Mouse (Mus musculus) hindbrain, embryonic 11.5 days (tissue): ENCODE results near the gene Josd2. TPM values are rescaled to one million over a fixed set of nuclear protein-coding genes. Genes with fewer than 3 reads are reported as not detected.
A peak's percentile ranks its signal among the peaks of the same experiment; 100 is the strongest.

Experiments
- ATAC-seq: fragments of 200-750 bp; cut with Nextera tagmentation; 2 replicates; pipeline ENCODE4 v1.8.0; 2017; ENCODE audit warnings: mild to moderate bottlenecking, moderate TSS enrichment, moderate library complexity; ENCODE audit not compliant: low FRiP score
- DNase-seq: peaks from one replicate; pipeline ENCODE4 v3.0.0-alpha.2; 2015; ENCODE audit warnings: low spot score
- H3K27ac ChIP-seq: fragments of 300-500 bp; sonication (generic); 2 replicates; pipeline ENCODE4 v1.5.1; 2014; ENCODE audit warnings: mild to moderate bottlenecking, low read depth, low read length
- H3K27me3 ChIP-seq: fragments of 300-500 bp; sonication (generic); 2 replicates; pipeline ENCODE4 v1.6.1; 2014; ENCODE audit warnings: mild to moderate bottlenecking, low read length, moderate library complexity, mixed read lengths; ENCODE audit not compliant: control insufficient read depth, insufficient read depth
- H3K36me3 ChIP-seq: fragments of 300-500 bp; sonication (generic); 2 replicates; pipeline ENCODE4 v1.6.1; 2014; ENCODE audit warnings: mild to moderate bottlenecking, low read length, moderate library complexity, mixed read lengths; ENCODE audit not compliant: control insufficient read depth, insufficient read depth
- H3K4me1 ChIP-seq: fragments of 300-500 bp; sonication (generic); replicated peaks from 2 replicates; pipeline ENCODE4 v1.6.1; 2014; ENCODE audit warnings: low read length, mixed read lengths; ENCODE audit not compliant: control insufficient read depth, insufficient read depth
- H3K4me2 ChIP-seq: fragments of 300-500 bp; sonication (generic); replicated peaks from 2 replicates; pipeline ENCODE4 v1.6.1; 2014; ENCODE audit warnings: mild to moderate bottlenecking, low read depth, low read length
- H3K4me3 ChIP-seq: fragments of 300-500 bp; sonication (generic); 2 replicates; pipeline ENCODE4 v1.5.1; 2014; ENCODE audit warnings: low read depth, low read length
- H3K9ac ChIP-seq: fragments of 300-500 bp; sonication (generic); 2 replicates; pipeline ENCODE4 v1.6.1; 2014; ENCODE audit warnings: low read depth, low read length
- H3K9me3 ChIP-seq: fragments of 300-500 bp; sonication (generic); 2 replicates; pipeline ENCODE4 v1.6.1; 2016; ENCODE audit warnings: low read length; ENCODE audit not compliant: control insufficient read depth
- WGBS: fragments of 180-500 bp; shearing (Covaris S2); extraction: QIAGEN DNeasy Blood & Tissue Kit; methylation state at CpG from one replicate; pipeline ENCODE4 v1.1.7; 2014; 5-methylcytosine and 5-hydroxymethylcytosine counted together
- polyA plus RNA-seq: library from polyadenylated mRNA; unstranded; fragments of >200 nt; fragmentation: Nextera tagmentation; extraction: Ambion mirVana; gene quantifications from 2 replicates; pipeline ENCODE4 v1.2.1, GENCODE M21; 2014

The Josd2 gene
- polyA plus RNA-seq, 1 experiment from 2014 or later = 59.1 TPM

DNA sequence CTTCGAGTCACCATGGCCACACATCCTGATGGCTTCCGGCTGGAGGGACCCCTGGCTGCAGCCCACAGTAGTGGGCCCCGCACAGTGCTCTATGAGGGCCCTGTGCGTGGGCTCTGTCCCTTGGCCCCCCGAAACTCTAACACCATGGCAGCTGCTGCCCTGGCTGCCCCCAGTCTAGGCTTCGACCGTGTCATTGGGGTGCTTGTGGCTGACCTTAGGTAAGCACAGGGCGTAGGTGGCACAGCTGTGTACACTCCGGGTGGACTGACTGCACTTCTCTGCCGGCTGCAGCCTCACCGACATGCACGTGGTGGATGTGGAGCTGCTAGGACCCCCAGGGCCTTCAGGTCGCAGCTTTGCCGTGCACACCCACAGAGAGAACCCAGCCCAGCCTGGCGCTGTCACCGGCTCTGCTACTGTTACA is 880 bp upstream of the Josd2 start:
- 87% methylated on average over 16 of the region's 16 CpGs for WGBS
- no peak overlapping the region for H3K9ac ChIP-seq
- H3K27ac ChIP-seq = no peak overlapping the region
- peaks cover 6% of the 10 kb centered on the region; the same call in 1 of the 2 replicates for H3K36me3 ChIP-seq
- H3K4me2 ChIP-seq = no peak overlapping the region
- H3K4me1 ChIP-seq = peaks cover 14% of the 10 kb centered on the region
- DNase-seq = no peak
- peaks cover 6% of the 10 kb centered on the region for H3K27me3 ChIP-seq
- ATAC-seq = 0 out of 2 replicates have a peak, but pooled peaks have one; percentile 0
- no peak overlapping the region for H3K4me3 ChIP-seq
- H3K9me3 ChIP-seq = no peaks in the 10 kb centered on the region

GRCm38 (mm10) chr7:44468644-44469285 is 985 bp downstream of the Josd2 start:
- DNase-seq = no peak
- H3K4me1 ChIP-seq = peaks cover 17% of the 10 kb centered on the region
- H3K4me2 ChIP-seq = peak overlapping the region; percentile 62
- peak overlapping the region; percentile 60 for H3K9ac ChIP-seq
- no peaks in the 10 kb centered on the region for H3K27me3 ChIP-seq
- H3K36me3 ChIP-seq = no peaks in the 10 kb centered on the region
- ATAC-seq = no peak
- H3K4me3 ChIP-seq = peak overlapping the region; percentile 50
- H3K27ac ChIP-seq = peak overlapping the region; percentile 85
- 57% methylated on average over 15 of the region's 15 CpGs for WGBS
- no peaks in the 10 kb centered on the region for H3K9me3 ChIP-seq

- H3K27ac ChIP-seq = 0 out of 2 replicates have a peak overlapping the region, but pooled peaks have one; percentile 21
- ATAC-seq (no peak), DNase-seq (no peak)
- H3K36me3 ChIP-seq = no peaks in the 10 kb centered on the region
- H3K4me1 ChIP-seq = peaks cover 14% of the 10 kb centered on the region
- H3K9me3 ChIP-seq = no peaks in the 10 kb centered on the region
- H3K9ac ChIP-seq = no peak overlapping the region
- H3K4me3 ChIP-seq = no peak overlapping the region
- no peaks in the 10 kb centered on the region for H3K27me3 ChIP-seq
- 89% methylated on average over 16 of the region's 16 CpGs for WGBS
- no peak overlapping the region for H3K4me2 ChIP-seq
Measured at GRCm38 (mm10) chr7:44469677-44470675, 2.2 kb downstream of the Josd2 start.

GRCm38 (mm10) chr7:44470696-44471612 is 3.2 kb downstream of the Josd2 start:
- no peak overlapping the region for H3K9ac ChIP-seq
- WGBS = 84% methylated on average over 16 of the region's 16 CpGs
- H3K4me1 ChIP-seq = peaks cover 14% of the 10 kb centered on the region
- H3K27ac ChIP-seq = no peak overlapping the region
- H3K36me3 ChIP-seq = no peaks in the 10 kb centered on the region
- DNase-seq (no peak), ATAC-seq (no peak)
- no peak overlapping the region for H3K4me3 ChIP-seq
- no peaks in the 10 kb centered on the region for H3K9me3 ChIP-seq
- H3K27me3 ChIP-seq = no peaks in the 10 kb centered on the region
- H3K4me2 ChIP-seq = no peak overlapping the region

DNA sequence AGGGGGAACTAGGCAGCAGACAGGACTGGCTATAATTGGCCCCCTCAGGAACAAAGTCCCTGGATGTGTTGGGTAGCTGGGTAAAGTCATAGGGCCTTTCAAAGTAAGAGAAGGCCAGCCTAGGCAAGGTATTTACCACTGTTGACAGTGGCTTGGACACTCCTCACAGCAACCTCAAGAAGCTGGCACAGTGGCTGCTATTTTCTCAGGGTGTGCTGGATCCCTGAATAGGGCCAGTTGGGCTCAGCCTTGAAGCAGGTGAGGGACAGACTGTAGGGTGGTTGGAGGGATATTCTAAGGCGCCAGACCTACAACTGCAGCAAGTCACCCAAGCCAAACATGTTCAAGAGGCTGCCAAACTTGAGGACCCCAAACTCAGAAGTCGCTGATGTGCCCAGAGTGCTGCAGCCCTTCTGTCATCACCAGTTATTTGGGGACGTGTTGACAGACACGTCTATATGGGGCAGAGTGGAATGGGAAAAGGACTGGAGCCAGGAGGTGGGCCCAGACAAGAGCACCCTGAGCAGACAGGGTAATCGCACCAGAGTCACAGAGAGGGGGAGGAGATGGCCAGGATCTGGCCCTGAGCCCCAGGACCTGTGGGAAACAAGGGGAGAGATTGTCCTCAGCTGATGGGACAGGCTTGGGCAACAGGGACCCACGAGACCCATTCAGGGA is 4.2 kb downstream of the Josd2 start:
- no peak overlapping the region for H3K27ac ChIP-seq
- H3K4me1 ChIP-seq = peaks cover 14% of the 10 kb centered on the region
- ATAC-seq (no peak), DNase-seq (no peak)
- 55% methylated on average over 6 of the region's 6 CpGs for WGBS
- no peaks in the 10 kb centered on the region for H3K27me3 ChIP-seq
- H3K4me2 ChIP-seq = no peak overlapping the region
- no peak overlapping the region for H3K9ac ChIP-seq
- no peaks in the 10 kb centered on the region for H3K36me3 ChIP-seq
- no peak overlapping the region for H3K4me3 ChIP-seq
- H3K9me3 ChIP-seq = no peaks in the 10 kb centered on the region

DNA sequence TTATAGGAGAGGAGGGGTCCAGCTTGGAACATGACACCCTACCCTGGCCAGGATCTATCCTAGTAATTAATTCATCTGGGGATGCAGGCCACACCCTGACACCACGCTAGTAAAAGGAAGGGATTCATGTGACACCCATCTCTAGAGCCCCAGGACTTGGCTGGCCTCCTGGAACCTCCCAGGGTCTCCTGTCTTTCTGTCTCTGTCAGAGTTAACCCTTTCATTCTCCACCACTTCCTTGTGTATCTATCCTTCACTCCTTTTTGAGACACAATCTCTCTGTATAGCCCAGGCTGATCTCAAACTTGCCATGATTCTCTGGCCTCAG is 4.7 kb downstream of the Josd2 start:
- 63% methylated on average over 1 of the region's 1 CpGs for WGBS
- Histone ChIP-seq H3K27ac (no peak overlapping the region), H3K4me2 (no peak overlapping the region), H3K9me3 (no peaks in the 10 kb centered on the region), H3K4me3 (no peak overlapping the region), H3K36me3 (no peaks in the 10 kb centered on the region), H3K4me1 (peaks cover 14% of the 10 kb centered on the region), H3K27me3 (no peaks in the 10 kb centered on the region), H3K9ac (no peak overlapping the region)
- no peak for ATAC-seq
- DNase-seq = no peak

DNA sequence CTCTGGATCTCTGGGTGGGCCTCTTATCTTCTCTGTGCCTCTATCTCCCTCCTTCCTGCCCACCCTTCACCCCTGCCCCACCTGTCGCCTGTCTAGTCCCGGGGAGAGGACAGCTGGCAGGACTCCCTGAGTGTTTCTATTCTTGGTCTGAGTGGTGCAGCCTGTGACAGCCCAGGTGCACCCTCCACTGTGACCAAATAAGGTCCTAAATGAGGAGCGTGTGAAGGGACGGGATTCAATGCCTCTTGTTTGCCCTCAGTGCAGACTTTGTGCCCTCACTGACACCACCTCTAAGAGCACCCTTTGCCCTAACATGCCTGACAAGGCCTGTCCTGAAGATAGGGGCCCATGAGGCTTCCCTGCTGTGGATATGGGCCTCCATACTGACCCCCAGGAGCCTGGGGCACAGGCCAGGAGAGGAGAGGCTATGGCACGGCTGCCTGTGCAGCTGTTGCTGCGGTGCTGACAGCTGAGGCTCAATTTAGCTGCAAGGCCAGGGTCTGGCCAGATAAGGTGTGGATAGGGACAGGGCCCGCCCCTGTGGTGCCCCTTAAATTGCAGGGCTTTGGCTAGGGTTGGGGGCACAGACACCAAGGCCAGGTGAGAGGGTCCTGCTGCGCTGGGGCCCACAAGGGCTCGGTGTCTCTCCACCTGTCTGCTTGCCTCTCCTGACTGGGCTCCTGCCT is 5.3 kb downstream of the Josd2 start:
- Histone ChIP-seq H3K9ac (0 out of 2 replicates have a peak overlapping the region, but pooled peaks have one; percentile 23), H3K4me1 (peaks cover 14% of the 10 kb centered on the region), H3K4me3 (no peak overlapping the region; the same call in 1 of the 2 replicates), H3K9me3 (no peaks in the 10 kb centered on the region), H3K36me3 (no peaks in the 10 kb centered on the region), H3K4me2 (no peak overlapping the region), H3K27me3 (no peaks in the 10 kb centered on the region; the same call in 1 of the 2 replicates), H3K27ac (no peak overlapping the region)
- WGBS = 65% methylated on average over 9 of the region's 9 CpGs
- DNase-seq = no peak
- 0 out of 2 replicates have a peak, but pooled peaks have one; percentile 0 for ATAC-seq
